Mouse (Mus musculus): ENCODE measurements at regions not wholly inside any gene's neighbourhood (a gene's known extent, or its start where the extent isn't known, plus 50 kb on each side); places are given as distances from the start of the nearest gene placed in this dataset.

GRCm38 (mm10) chr6:147723336-147723735, 247.7 kb downstream of the Ccdc91 start:
- 91% methylated on average over 5 of the region's 5 CpGs for WGBS
- no peak for TF ChIP-seq POLR2A (IDR thresholded peaks at IDR 0.05; ENCODE audit: borderline replicate concordance, extremely low read depth, insufficient read depth, insufficient read length)

GRCm38 (mm10) chr6:147726987-147727386, 251.4 kb downstream of the Ccdc91 start:
- no peak for TF ChIP-seq POLR2A (IDR thresholded peaks at IDR 0.05; ENCODE audit: borderline replicate concordance, extremely low read depth, insufficient read depth, insufficient read length)
- 73% methylated on average over 4 of the region's 4 CpGs for WGBS
- no peak overlapping the region for H3K4me3 ChIP-seq (replicated peaks; ENCODE audit: low read length)
- H3K27me3 ChIP-seq (ENCODE audit: control insufficient read depth, insufficient read depth, low read length) = no peaks in the 10 kb centered on the region
- ATAC-seq (ENCODE audit: low FRiP score, low read depth) (no peak), DNase-seq (ENCODE audit: low spot score) (no peak)
- peaks cover 3% of the 10 kb centered on the region; the same call in 1 of the 2 replicates for H3K4me1 ChIP-seq (ENCODE audit: control insufficient read depth, insufficient read depth, low read length)
- H3K4me2 ChIP-seq (replicated peaks; ENCODE audit: low read depth, low read length, severe bottlenecking) = no peak overlapping the region
- H3K9ac ChIP-seq (ENCODE audit: low read depth, low read length, severe bottlenecking) = no peak overlapping the region
- no peaks in the 10 kb centered on the region for H3K9me3 ChIP-seq (ENCODE audit: control insufficient read depth, low read length)
- no peaks in the 10 kb centered on the region for H3K36me3 ChIP-seq (ENCODE audit: control insufficient read depth, insufficient read depth, low read length)
- H3K27ac ChIP-seq (replicated peaks; ENCODE audit: low read depth, low read length) = no peak overlapping the region

More at GRCm38 (mm10) chr6:147723336-147723735, 247.7 kb downstream of the Ccdc91 start:
- Histone ChIP-seq H3K9me3 (ENCODE audit: control insufficient read depth, low read length) (no peaks in the 10 kb centered on the region), H3K4me3 (replicated peaks; ENCODE audit: low read length) (no peak overlapping the region), H3K4me2 (replicated peaks; ENCODE audit: low read depth, low read length, severe bottlenecking) (no peak overlapping the region), H3K27ac (replicated peaks; ENCODE audit: low read depth, low read length) (no peak overlapping the region), H3K27me3 (ENCODE audit: control insufficient read depth, insufficient read depth, low read length) (no peaks in the 10 kb centered on the region), H3K36me3 (ENCODE audit: control insufficient read depth, insufficient read depth, low read length) (no peaks in the 10 kb centered on the region), H3K9ac (ENCODE audit: low read depth, low read length, severe bottlenecking) (no peak overlapping the region), H3K4me1 (ENCODE audit: control insufficient read depth, insufficient read depth, low read length) (peaks cover 11% of the 10 kb centered on the region; the same call in 1 of the 2 replicates)
- no peak for DNase-seq (ENCODE audit: low spot score)
- ATAC-seq (ENCODE audit: low FRiP score, low read depth) = no peak

- H3K4me3 ChIP-seq (replicated peaks; ENCODE audit: low read length) = no peak overlapping the region
- no peak overlapping the region for H3K9ac ChIP-seq (ENCODE audit: low read depth, low read length, severe bottlenecking)
- no peaks in the 10 kb centered on the region for H3K36me3 ChIP-seq (ENCODE audit: control insufficient read depth, insufficient read depth, low read length)
- DNase-seq (ENCODE audit: low spot score) (no peak), ATAC-seq (ENCODE audit: low FRiP score, low read depth) (no peak; the same call in 1 of the 2 replicates)
- H3K4me1 ChIP-seq (ENCODE audit: control insufficient read depth, insufficient read depth, low read length) = peaks cover 3% of the 10 kb centered on the region; the same call in 1 of the 2 replicates
- no peak overlapping the region for H3K4me2 ChIP-seq (replicated peaks; ENCODE audit: low read depth, low read length, severe bottlenecking)
- no peak for TF ChIP-seq POLR2A (IDR thresholded peaks at IDR 0.05; ENCODE audit: borderline replicate concordance, extremely low read depth, insufficient read depth, insufficient read length)
- WGBS = 71% methylated on average over 6 of the region's 6 CpGs
- no peaks in the 10 kb centered on the region for H3K9me3 ChIP-seq (ENCODE audit: control insufficient read depth, low read length)
- H3K27me3 ChIP-seq (ENCODE audit: control insufficient read depth, insufficient read depth, low read length) = no peaks in the 10 kb centered on the region
- H3K27ac ChIP-seq (replicated peaks; ENCODE audit: low read depth, low read length) = no peak overlapping the region
Observed at GRCm38 (mm10) chr6:147727644-147728533, 252.3 kb downstream of the Ccdc91 start.

GRCm38 (mm10) chr6:147729721-147730120, 254.1 kb downstream of the Ccdc91 start:
- no peaks in the 10 kb centered on the region for H3K9me3 ChIP-seq (ENCODE audit: control insufficient read depth, low read length)
- H3K27ac ChIP-seq (replicated peaks; ENCODE audit: low read depth, low read length) = no peak overlapping the region
- DNase-seq (ENCODE audit: low spot score) (no peak), ATAC-seq (ENCODE audit: low FRiP score, low read depth) (no peak)
- no peaks in the 10 kb centered on the region for H3K27me3 ChIP-seq (ENCODE audit: control insufficient read depth, insufficient read depth, low read length)
- H3K4me1 ChIP-seq (ENCODE audit: control insufficient read depth, insufficient read depth, low read length) = peaks cover 3% of the 10 kb centered on the region; the same call in 1 of the 2 replicates
- TF ChIP-seq POLR2A (IDR thresholded peaks at IDR 0.05; ENCODE audit: borderline replicate concordance, extremely low read depth, insufficient read depth, insufficient read length) = no peak
- H3K36me3 ChIP-seq (ENCODE audit: control insufficient read depth, insufficient read depth, low read length) = no peaks in the 10 kb centered on the region
- no peak overlapping the region for H3K9ac ChIP-seq (ENCODE audit: low read depth, low read length, severe bottlenecking)
- no peak overlapping the region for H3K4me3 ChIP-seq (replicated peaks; ENCODE audit: low read length)
- no peak overlapping the region for H3K4me2 ChIP-seq (replicated peaks; ENCODE audit: low read depth, low read length, severe bottlenecking)

- no peaks in the 10 kb centered on the region for H3K36me3 ChIP-seq (ENCODE audit: control insufficient read depth, insufficient read depth, low read length)
- WGBS = 87% methylated on average over 5 of the region's 5 CpGs
Observed at GRCm38 (mm10) chr6:147738621-147739325, 263.1 kb downstream of the Ccdc91 start.

More at GRCm38 (mm10) chr6:147738621-147739325, 263.1 kb downstream of the Ccdc91 start:
- Histone ChIP-seq H3K9ac (ENCODE audit: low read depth, low read length, severe bottlenecking) (no peak overlapping the region), H3K27me3 (ENCODE audit: control insufficient read depth, insufficient read depth, low read length) (no peaks in the 10 kb centered on the region), H3K4me3 (replicated peaks; ENCODE audit: low read length) (no peak overlapping the region), H3K4me1 (ENCODE audit: control insufficient read depth, insufficient read depth, low read length) (no peaks in the 10 kb centered on the region), H3K9me3 (ENCODE audit: control insufficient read depth, low read length) (no peaks in the 10 kb centered on the region), H3K27ac (replicated peaks; ENCODE audit: low read depth, low read length) (no peak overlapping the region), H3K4me2 (replicated peaks; ENCODE audit: low read depth, low read length, severe bottlenecking) (no peak overlapping the region)
- TF ChIP-seq POLR2A (IDR thresholded peaks at IDR 0.05; ENCODE audit: borderline replicate concordance, extremely low read depth, insufficient read depth, insufficient read length) = no peak
- ATAC-seq (ENCODE audit: low FRiP score, low read depth) (no peak), DNase-seq (ENCODE audit: low spot score) (no peak)
